Mouse (Mus musculus): ENCODE measurements around the gene Ubald1.

GRCm38 (mm10) chr16:4927967-4928366 is 47.9 kb upstream of the Ubald1 start:
- TF ChIP-seq CTCF (IDR thresholded peaks at IDR 0.05; ENCODE audit: control insufficient read depth, insufficient read depth, insufficient replicate concordance, low read depth, low read length) (no peak), POLR2A (IDR thresholded peaks at IDR 0.05; ENCODE audit: control insufficient read depth, low read depth, low read length) (no peak)
